Mouse (Mus musculus): ENCODE measurements at regions not wholly inside any gene's neighbourhood (a gene's known extent, or its start where the extent isn't known, plus 50 kb on each side); places are given as distances from the start of the nearest gene placed in this dataset.
A peak's percentile ranks its signal among the peaks of the same experiment; 100 is the strongest.

- H3K4me2 ChIP-seq (replicated peaks; ENCODE audit: low read depth, low read length): no peak overlapping the region
- H3K27me3 ChIP-seq (ENCODE audit: insufficient read depth, low read length): no peaks in the 10 kb centered on the region; the same call in 1 of the 2 replicates
- no peak overlapping the region for H3K27ac ChIP-seq (ENCODE audit: low read length)
- no peak for ATAC-seq (ENCODE audit: low FRiP score, low TSS enrichment)
- H3K36me3 ChIP-seq (ENCODE audit: insufficient read depth, low read length): no peaks in the 10 kb centered on the region
- peaks cover 12% of the 10 kb centered on the region; the same call in 1 of the 2 replicates for H3K4me1 ChIP-seq (ENCODE audit: insufficient read depth, low read length)
- WGBS: 37% methylated on average over 3 of the region's 3 CpGs
- no peak overlapping the region for H3K9ac ChIP-seq (replicated peaks; ENCODE audit: low read length)
- no peak overlapping the region for H3K4me3 ChIP-seq (ENCODE audit: low read length)
- no peaks in the 10 kb centered on the region for H3K9me3 ChIP-seq (ENCODE audit: low read length)
These were observed 97.2 kb downstream of the Spry2 start for GRCm38 (mm10) chr14:105799401-105799861.

- H3K4me3 ChIP-seq (ENCODE audit: low read length): no peak overlapping the region
- no peak for ATAC-seq (ENCODE audit: low FRiP score, low TSS enrichment)
- H3K9ac ChIP-seq (replicated peaks; ENCODE audit: low read length): no peak overlapping the region
- H3K9me3 ChIP-seq (ENCODE audit: low read length): no peaks in the 10 kb centered on the region
- no peaks in the 10 kb centered on the region for H3K36me3 ChIP-seq (ENCODE audit: insufficient read depth, low read length)
- H3K4me2 ChIP-seq (replicated peaks; ENCODE audit: low read depth, low read length): no peak overlapping the region
- no peaks in the 10 kb centered on the region for H3K4me1 ChIP-seq (ENCODE audit: insufficient read depth, low read length)
- H3K27me3 ChIP-seq (ENCODE audit: insufficient read depth, low read length): no peaks in the 10 kb centered on the region
- H3K27ac ChIP-seq (ENCODE audit: low read length): no peak overlapping the region
- 64% methylated on average over 4 of the region's 4 CpGs for WGBS
These were observed 103.5 kb downstream of the Spry2 start for GRCm38 (mm10) chr14:105793010-105793702.

- WGBS: 95% methylated on average over 4 of the region's 4 CpGs
- ATAC-seq (ENCODE audit: low FRiP score, low TSS enrichment): no peak
- Histone ChIP-seq H3K27ac (ENCODE audit: low read length) (no peak overlapping the region), H3K4me2 (replicated peaks; ENCODE audit: low read depth, low read length) (no peak overlapping the region), H3K9ac (replicated peaks; ENCODE audit: low read length) (no peak overlapping the region), H3K4me1 (ENCODE audit: insufficient read depth, low read length) (no peaks in the 10 kb centered on the region), H3K9me3 (ENCODE audit: low read length) (no peaks in the 10 kb centered on the region), H3K27me3 (ENCODE audit: insufficient read depth, low read length) (no peaks in the 10 kb centered on the region), H3K4me3 (ENCODE audit: low read length) (no peak overlapping the region), H3K36me3 (ENCODE audit: insufficient read depth, low read length) (no peaks in the 10 kb centered on the region)
These were observed 106.2 kb downstream of the Spry2 start for GRCm38 (mm10) chr14:105790441-105790840.

DNA sequence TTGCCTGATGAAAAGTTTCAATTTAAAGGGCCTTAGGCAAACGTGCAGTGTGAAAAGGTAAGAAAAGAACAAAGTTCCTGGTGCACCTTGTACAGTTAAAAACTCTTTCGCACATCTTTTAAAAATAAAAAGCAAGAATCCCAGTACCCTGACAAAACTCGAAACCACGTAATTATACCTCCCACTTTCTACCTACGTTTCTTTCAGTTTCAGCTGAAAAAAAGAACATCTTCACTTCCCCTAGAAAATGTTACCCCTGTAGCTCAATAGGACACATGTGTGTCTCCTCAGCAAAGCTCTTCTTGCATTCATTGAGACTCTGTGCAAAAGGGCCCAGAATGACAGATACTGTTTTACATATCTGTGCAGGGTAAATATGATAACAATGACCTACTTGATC, 113.2 kb downstream of the Spry2 start:
- WGBS: 80% methylated on average over 5 of the region's 5 CpGs
- H3K27me3 ChIP-seq (ENCODE audit: insufficient read depth, low read length): no peaks in the 10 kb centered on the region
- no peak overlapping the region for H3K4me3 ChIP-seq (ENCODE audit: low read length)
- ATAC-seq (ENCODE audit: low FRiP score, low TSS enrichment): no peak
- H3K4me1 ChIP-seq (ENCODE audit: insufficient read depth, low read length): no peaks in the 10 kb centered on the region
- H3K9me3 ChIP-seq (ENCODE audit: low read length): no peaks in the 10 kb centered on the region
- H3K4me2 ChIP-seq (replicated peaks; ENCODE audit: low read depth, low read length): no peak overlapping the region
- no peak overlapping the region for H3K9ac ChIP-seq (replicated peaks; ENCODE audit: low read length)
- no peak overlapping the region for H3K27ac ChIP-seq (ENCODE audit: low read length)
- no peaks in the 10 kb centered on the region for H3K36me3 ChIP-seq (ENCODE audit: insufficient read depth, low read length)

- Histone ChIP-seq H3K36me3 (ENCODE audit: insufficient read depth, low read length) (no peaks in the 10 kb centered on the region), H3K9me3 (ENCODE audit: low read length) (no peaks in the 10 kb centered on the region), H3K9ac (replicated peaks; ENCODE audit: low read length) (no peak overlapping the region), H3K4me3 (ENCODE audit: low read length) (no peak overlapping the region), H3K4me2 (replicated peaks; ENCODE audit: low read depth, low read length) (no peak overlapping the region), H3K27me3 (ENCODE audit: insufficient read depth, low read length) (no peaks in the 10 kb centered on the region), H3K4me1 (ENCODE audit: insufficient read depth, low read length) (no peaks in the 10 kb centered on the region), H3K27ac (ENCODE audit: low read length) (no peak overlapping the region)
- no peak for ATAC-seq (ENCODE audit: low FRiP score, low TSS enrichment)
- WGBS: 71% methylated on average over 3 of the region's 3 CpGs
These were observed 116.9 kb downstream of the Spry2 start for GRCm38 (mm10) chr14:105779760-105780159.

DNA sequence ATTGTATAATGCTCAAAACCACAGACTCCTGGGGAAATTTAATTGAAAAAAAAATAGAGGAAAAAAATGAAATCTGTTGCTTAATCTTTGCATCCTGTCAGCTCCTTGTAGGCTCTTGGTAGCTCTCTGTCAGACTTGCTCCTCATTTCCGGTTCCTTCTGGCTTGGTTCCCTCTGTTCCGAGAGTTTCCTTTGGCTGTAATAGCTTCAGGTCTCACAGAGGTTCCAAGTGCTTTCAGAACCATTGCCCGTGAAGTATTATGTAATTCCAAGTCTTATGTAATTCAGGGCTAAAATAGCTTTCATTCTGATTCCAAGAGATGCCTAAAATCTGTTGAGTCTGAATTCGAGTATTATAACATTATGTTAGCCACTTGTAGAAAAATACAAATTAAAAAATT, 117.3 kb downstream of the Spry2 start:
- ATAC-seq (ENCODE audit: low FRiP score, low TSS enrichment): no peak
- Histone ChIP-seq H3K27me3 (ENCODE audit: insufficient read depth, low read length) (no peaks in the 10 kb centered on the region), H3K4me1 (ENCODE audit: insufficient read depth, low read length) (no peaks in the 10 kb centered on the region), H3K36me3 (ENCODE audit: insufficient read depth, low read length) (no peaks in the 10 kb centered on the region), H3K9me3 (ENCODE audit: low read length) (no peaks in the 10 kb centered on the region), H3K9ac (replicated peaks; ENCODE audit: low read length) (no peak overlapping the region), H3K4me3 (ENCODE audit: low read length) (no peak overlapping the region), H3K4me2 (replicated peaks; ENCODE audit: low read depth, low read length) (no peak overlapping the region), H3K27ac (ENCODE audit: low read length) (no peak overlapping the region)
- 58% methylated on average over 4 of the region's 4 CpGs for WGBS

GRCm38 (mm10) chr14:105773674-105774073, 122.9 kb downstream of the Spry2 start:
- 85% methylated on average over 12 of the region's 12 CpGs for WGBS
- Histone ChIP-seq H3K4me1 (ENCODE audit: insufficient read depth, low read length) (no peaks in the 10 kb centered on the region), H3K27ac (ENCODE audit: low read length) (no peak overlapping the region), H3K36me3 (ENCODE audit: insufficient read depth, low read length) (no peaks in the 10 kb centered on the region), H3K4me2 (replicated peaks; ENCODE audit: low read depth, low read length) (no peak overlapping the region), H3K9ac (replicated peaks; ENCODE audit: low read length) (no peak overlapping the region), H3K27me3 (ENCODE audit: insufficient read depth, low read length) (no peaks in the 10 kb centered on the region), H3K9me3 (ENCODE audit: low read length) (no peaks in the 10 kb centered on the region), H3K4me3 (ENCODE audit: low read length) (no peak overlapping the region)
- no peak for ATAC-seq (ENCODE audit: low FRiP score, low TSS enrichment)

DNA sequence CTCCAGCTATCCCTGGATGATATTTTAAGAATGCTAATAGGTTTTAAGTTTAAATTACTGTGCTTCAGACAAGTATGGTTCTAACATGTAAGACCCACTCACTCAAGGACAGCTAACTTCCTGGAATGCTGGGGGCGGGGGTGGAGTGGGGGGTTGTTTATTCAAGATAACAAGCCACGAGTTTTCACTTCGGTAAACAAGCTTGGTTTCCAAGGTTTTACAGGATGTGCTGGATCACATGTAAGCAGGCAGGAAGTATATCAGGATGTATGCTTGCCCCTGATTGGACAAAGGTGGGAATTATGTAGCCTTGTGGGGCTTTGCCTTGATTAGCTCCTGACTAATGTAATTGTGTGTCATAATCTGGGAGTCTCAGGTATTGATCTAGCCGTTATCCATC, 129.5 kb downstream of the Spry2 start:
- no peak overlapping the region for H3K27ac ChIP-seq (ENCODE audit: low read length)
- no peaks in the 10 kb centered on the region for H3K9me3 ChIP-seq (ENCODE audit: low read length)
- H3K9ac ChIP-seq (replicated peaks; ENCODE audit: low read length): no peak overlapping the region
- no peaks in the 10 kb centered on the region for H3K4me1 ChIP-seq (ENCODE audit: insufficient read depth, low read length)
- peak; percentile 12; the same call in 1 of the 2 replicates for ATAC-seq (ENCODE audit: low FRiP score, low TSS enrichment)
- H3K36me3 ChIP-seq (ENCODE audit: insufficient read depth, low read length): no peaks in the 10 kb centered on the region
- WGBS: 43% methylated on average over 4 of the region's 4 CpGs
- H3K4me3 ChIP-seq (ENCODE audit: low read length): no peak overlapping the region
- H3K27me3 ChIP-seq (ENCODE audit: insufficient read depth, low read length): no peaks in the 10 kb centered on the region
- H3K4me2 ChIP-seq (replicated peaks; ENCODE audit: low read depth, low read length): no peak overlapping the region

- H3K36me3 ChIP-seq (ENCODE audit: insufficient read depth, low read length): no peaks in the 10 kb centered on the region
- ATAC-seq (ENCODE audit: low FRiP score, low TSS enrichment): no peak
- no peaks in the 10 kb centered on the region for H3K4me1 ChIP-seq (ENCODE audit: insufficient read depth, low read length)
- H3K9ac ChIP-seq (replicated peaks; ENCODE audit: low read length): no peak overlapping the region
- H3K9me3 ChIP-seq (ENCODE audit: low read length): peaks cover 3% of the 10 kb centered on the region; the same call in 1 of the 2 replicates
- no peak overlapping the region for H3K27ac ChIP-seq (ENCODE audit: low read length)
- 75% methylated on average over 4 of the region's 4 CpGs for WGBS
- H3K4me2 ChIP-seq (replicated peaks; ENCODE audit: low read depth, low read length): no peak overlapping the region
- H3K27me3 ChIP-seq (ENCODE audit: insufficient read depth, low read length): no peaks in the 10 kb centered on the region
- H3K4me3 ChIP-seq (ENCODE audit: low read length): no peak overlapping the region
These were observed 143.9 kb downstream of the Spry2 start for GRCm38 (mm10) chr14:105752509-105753375.

DNA sequence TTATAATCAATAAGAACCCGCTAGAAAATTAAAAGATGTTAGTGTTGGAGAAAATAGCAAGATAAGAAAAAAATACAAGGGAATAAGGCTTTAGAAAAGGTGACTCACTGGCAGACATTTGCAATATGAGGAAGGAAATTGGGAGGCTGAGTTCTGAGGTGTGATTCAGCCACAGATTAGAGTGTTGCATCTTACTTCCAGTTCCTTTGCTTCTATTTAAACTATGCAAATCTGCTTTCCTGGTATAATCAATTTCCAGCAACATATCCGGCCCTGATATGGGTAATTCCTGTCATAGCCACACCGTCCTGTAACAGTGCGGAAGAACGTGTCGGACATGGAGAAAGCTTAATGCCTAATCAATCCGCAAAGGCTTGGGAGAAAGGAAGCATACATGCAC, 144.9 kb downstream of the Spry2 start:
- ATAC-seq (ENCODE audit: low FRiP score, low TSS enrichment): no peak
- Histone ChIP-seq H3K4me1 (ENCODE audit: insufficient read depth, low read length) (no peaks in the 10 kb centered on the region), H3K4me3 (ENCODE audit: low read length) (no peak overlapping the region), H3K36me3 (ENCODE audit: insufficient read depth, low read length) (no peaks in the 10 kb centered on the region), H3K9ac (replicated peaks; ENCODE audit: low read length) (no peak overlapping the region), H3K9me3 (ENCODE audit: low read length) (peaks cover 3% of the 10 kb centered on the region; the same call in 1 of the 2 replicates), H3K4me2 (replicated peaks; ENCODE audit: low read depth, low read length) (no peak overlapping the region), H3K27me3 (ENCODE audit: insufficient read depth, low read length) (no peaks in the 10 kb centered on the region), H3K27ac (ENCODE audit: low read length) (no peak overlapping the region)
- WGBS: 87% methylated on average over 7 of the region's 7 CpGs
